Mouse (Mus musculus) stomach, embryonic 16.5 days (tissue): ENCODE results near the gene Trim31. TPM values are rescaled to one million over a fixed set of nuclear protein-coding genes. Genes with fewer than 3 reads are reported as not detected.

Experiments used
- ATAC-seq: fragments of 200-750 bp; cut with Nextera tagmentation; 2 replicates; pipeline ENCODE4 v1.8.0; 2017; ENCODE audit warnings: moderate number of reproducible peaks, moderate TSS enrichment; ENCODE audit not compliant: insufficient read depth, low FRiP score
- H3K27ac ChIP-seq: fragments of 300-500 bp; sonication (generic); 2 replicates; pipeline ENCODE4 v1.5.1; 2014; ENCODE audit warnings: low read length
- H3K27me3 ChIP-seq: fragments of 300-500 bp; sonication (generic); 2 replicates; pipeline ENCODE4 v1.6.1; 2014; ENCODE audit warnings: low read length, control low read depth, mixed read lengths; ENCODE audit not compliant: control insufficient read depth, insufficient read depth
- H3K36me3 ChIP-seq: fragments of 300-500 bp; sonication (generic); 2 replicates; pipeline ENCODE4 v1.6.1; 2014; ENCODE audit warnings: low read length; ENCODE audit not compliant: control insufficient read depth, insufficient read depth
- H3K4me1 ChIP-seq: fragments of 300-500 bp; sonication (generic); 2 replicates; pipeline ENCODE4 v1.6.1; 2014; ENCODE audit warnings: low read length, control low read depth, mixed read lengths; ENCODE audit not compliant: control insufficient read depth, insufficient read depth
- H3K4me2 ChIP-seq: fragments of 300-500 bp; sonication (generic); 2 replicates; pipeline ENCODE4 v1.6.1; 2014; ENCODE audit warnings: low read depth, low read length, mixed read lengths
- H3K4me3 ChIP-seq: fragments of 300-500 bp; sonication (generic); replicated peaks from 2 replicates; pipeline ENCODE4 v1.5.1; 2014; ENCODE audit warnings: mild to moderate bottlenecking, low read length
- H3K9ac ChIP-seq: fragments of 300-500 bp; sonication (generic); 2 replicates; pipeline ENCODE4 v1.6.1; 2014; ENCODE audit warnings: low read length
- H3K9me3 ChIP-seq: fragments of 300-500 bp; sonication (generic); replicated peaks from 2 replicates; pipeline ENCODE4 v1.6.1; 2016; ENCODE audit warnings: low read length, control low read depth; ENCODE audit not compliant: control insufficient read depth
- whole genome bisulfite sequencing: fragments of 180-500 bp; shearing (Covaris S2); extraction: QIAGEN DNeasy Blood & Tissue Kit; methylation state at CpG from one replicate; pipeline ENCODE4 v1.1.7; 2014; 5-methylcytosine and 5-hydroxymethylcytosine counted together
- polyA plus RNA-seq: library from polyadenylated mRNA; unstranded; fragments of >200 nt; fragmentation: Nextera tagmentation; extraction: Ambion mirVana; gene quantifications from 2 replicates; pipeline ENCODE4 v1.2.1, GENCODE M21; 2015

Gene Trim31
- polyA plus RNA-seq, 1 experiment from 2014 or later: 6.3 TPM

DNA sequence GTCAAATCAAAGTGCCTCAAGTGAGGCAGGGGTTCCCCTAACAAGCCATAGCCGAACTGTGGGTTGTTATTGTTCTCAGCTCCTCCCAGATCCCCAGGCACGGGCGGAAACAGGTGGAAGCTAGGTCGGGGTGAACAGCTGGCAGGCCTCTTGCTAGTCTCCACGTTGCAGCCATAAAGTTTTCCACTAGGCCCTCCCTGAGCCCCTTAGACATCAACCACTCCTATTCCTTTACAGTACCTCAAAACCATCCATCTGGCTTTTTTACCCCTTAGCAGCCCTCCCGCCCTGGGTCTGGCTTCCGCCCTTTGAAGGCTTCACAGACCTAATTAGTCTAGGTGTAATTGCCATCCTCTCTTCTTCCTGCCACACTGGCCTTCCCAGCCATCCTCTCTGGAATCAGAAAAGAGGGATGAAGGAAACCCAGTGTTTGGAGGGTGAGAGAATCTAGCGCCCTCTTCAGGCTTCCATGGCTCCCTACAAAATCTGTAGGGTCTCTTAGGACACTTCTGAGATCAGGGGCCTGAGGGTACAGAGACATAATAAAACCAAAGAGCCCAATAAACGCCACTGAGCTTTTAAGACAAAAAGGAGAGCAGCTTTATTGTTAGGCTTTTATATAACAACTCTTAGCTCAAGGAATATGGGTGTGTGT is 46.3 kb downstream of the Trim31 start:
- Histone ChIP-seq H3K4me2 (no peak overlapping the region), H3K27ac (no peak overlapping the region), H3K4me1 (peaks cover 6% of the 10 kb centered on the region; the same call in 1 of the 2 replicates), H3K4me3 (no peak overlapping the region; the same call in 1 of the 2 replicates), H3K36me3 (no peaks in the 10 kb centered on the region), H3K9ac (no peak overlapping the region), H3K27me3 (peaks cover 31% of the 10 kb centered on the region), H3K9me3 (no peaks in the 10 kb centered on the region)
- ATAC-seq: no peak
- WGBS: 23% methylated on average over 9 of the region's 9 CpGs

DNA sequence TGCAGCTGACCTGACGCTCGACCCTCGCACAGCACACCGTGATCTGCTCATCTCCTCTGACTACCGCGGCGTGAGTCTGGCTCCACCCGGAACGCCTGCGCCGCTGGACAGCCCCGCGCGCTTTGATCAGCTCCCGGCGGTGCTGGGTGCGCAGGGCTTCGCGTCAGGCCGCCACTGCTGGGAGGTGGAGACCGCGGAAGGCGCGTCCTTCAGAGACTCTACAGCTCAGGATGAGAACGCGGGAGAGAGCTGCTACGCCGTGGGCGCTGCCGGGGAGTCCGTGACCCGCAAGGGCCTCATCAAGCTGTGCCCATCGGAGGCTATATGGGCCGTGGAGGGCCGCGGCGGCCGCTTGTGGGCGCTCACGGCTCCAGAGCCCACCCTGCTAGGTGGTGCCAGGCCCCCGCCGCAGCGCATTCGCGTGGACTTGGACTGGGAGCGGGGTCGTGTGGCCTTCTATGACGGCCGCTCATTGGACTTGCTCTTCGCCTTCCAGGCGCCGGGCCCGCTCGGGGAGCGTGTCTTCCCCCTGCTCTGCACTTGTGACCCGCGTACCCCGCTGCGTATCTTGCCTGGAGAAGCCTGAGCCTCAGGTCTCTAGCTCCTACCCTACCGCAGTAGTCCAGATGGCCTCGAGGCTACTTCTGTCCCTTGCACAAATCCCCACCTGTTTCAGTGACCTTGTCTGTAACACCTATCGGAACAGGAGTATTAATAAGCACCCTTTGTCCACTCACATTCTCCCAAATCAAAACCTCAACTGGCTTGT is 49.3 kb downstream of the Trim31 start:
- Histone ChIP-seq H3K4me1 (peaks cover 10% of the 10 kb centered on the region), H3K36me3 (no peaks in the 10 kb centered on the region), H3K9ac (peak overlapping the region; percentile 77), H3K27me3 (peaks cover 17% of the 10 kb centered on the region), H3K9me3 (no peaks in the 10 kb centered on the region), H3K4me3 (peak overlapping the region; percentile 55), H3K4me2 (peak overlapping the region; percentile 96), H3K27ac (no peak overlapping the region; the same call in 1 of the 2 replicates)
- WGBS: 2% methylated on average over 62 of the region's 62 CpGs
- ATAC-seq: peak; percentile 12; the same call in 1 of the 2 replicates

DNA sequence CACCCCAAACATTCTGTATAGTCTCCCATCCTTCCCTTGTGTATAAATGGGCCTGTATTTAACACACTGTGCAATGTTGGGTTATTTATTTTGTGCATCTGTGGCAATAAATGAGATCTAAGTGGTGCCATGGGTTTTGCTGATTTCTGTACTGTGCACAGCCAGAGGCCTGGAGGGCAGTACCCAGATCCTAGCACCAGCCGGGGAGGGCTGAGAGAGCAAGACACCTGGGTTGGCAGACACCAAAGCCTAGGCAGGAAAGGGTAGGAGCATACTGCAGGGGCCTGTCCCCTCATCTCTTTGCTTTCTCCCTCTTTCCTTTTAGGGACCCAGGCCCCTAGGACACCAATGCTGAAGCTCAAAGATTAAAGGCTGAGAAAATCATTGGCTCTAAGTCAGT is 50.4 kb downstream of the Trim31 start:
- no peaks in the 10 kb centered on the region for H3K36me3 ChIP-seq
- H3K4me2 ChIP-seq: no peak overlapping the region
- no peak overlapping the region for H3K9ac ChIP-seq
- no peak overlapping the region for H3K27ac ChIP-seq
- H3K4me3 ChIP-seq: no peak overlapping the region
- WGBS: 79% methylated on average over 1 of the region's 1 CpGs
- ATAC-seq: no peak
- H3K4me1 ChIP-seq: peaks cover 10% of the 10 kb centered on the region
- no peaks in the 10 kb centered on the region for H3K9me3 ChIP-seq
- H3K27me3 ChIP-seq: peaks cover 10% of the 10 kb centered on the region

DNA sequence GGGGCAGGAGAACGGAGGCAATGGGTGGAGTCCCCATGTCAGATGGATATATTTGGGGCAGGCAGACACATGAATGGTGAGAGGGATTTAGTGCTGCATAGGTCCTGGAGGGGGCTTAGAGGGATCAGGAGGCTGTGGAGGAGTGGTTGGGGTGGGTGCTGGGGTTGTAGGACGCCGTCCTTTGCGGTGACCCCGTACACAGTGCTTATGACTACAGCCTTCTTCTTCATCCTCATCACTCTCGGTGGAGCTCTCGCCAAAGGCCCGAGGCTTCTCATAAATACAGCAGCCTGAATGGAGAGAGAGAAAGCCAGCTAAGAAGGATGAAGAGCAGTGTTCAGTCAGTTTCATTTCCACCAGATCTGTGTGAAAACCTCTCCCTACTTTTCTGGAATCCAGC is 51.3 kb downstream of the Trim31 start:
- ATAC-seq: no peak

DNA sequence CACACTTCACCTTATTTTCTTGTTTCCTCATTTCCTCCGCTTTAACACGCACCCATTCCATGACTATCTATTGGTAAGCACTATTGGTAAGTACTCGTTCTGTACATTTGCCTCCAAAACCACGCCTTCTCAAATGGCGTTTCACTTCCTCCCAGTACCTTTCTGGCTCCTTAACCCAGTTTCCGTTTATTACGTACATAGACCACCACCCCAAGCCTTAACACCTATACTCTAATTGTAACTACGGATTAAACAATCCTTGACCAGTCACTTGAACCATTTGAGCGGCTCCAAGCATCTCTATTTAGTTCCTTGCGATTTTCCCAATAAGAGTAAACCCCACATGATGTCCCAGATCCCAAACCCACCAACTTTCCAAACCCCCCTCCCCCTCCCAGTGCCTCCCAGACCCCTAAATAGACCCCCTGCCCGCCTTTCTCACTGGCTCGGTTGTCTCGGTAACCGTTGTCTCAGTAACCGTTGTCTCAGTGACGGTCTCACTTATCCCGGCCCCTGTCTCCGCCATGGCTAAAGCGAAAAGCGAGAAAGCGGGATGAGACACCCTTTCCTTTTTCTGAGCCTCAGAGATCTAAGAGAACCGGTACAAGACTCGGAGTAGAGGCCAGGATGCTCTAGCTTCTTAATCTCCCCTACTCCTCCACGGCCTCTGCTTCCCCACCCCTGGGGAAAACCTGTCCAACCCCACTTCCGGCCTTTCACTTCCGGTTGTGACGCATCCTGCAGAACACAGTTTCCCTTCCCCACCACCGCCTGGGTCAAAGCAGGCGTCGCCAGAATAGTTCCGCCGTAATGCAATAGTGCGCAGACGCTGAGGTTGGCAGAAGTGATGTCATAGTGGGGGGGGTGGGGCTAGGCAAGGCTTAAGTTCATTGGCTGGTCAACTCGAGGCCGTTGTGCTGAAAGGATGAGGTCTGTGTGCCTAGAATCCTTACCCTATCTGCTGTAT is 53.3 kb downstream of the Trim31 start, which contains the start of gene Ppp1r11:
Gene Ppp1r11, minus strand, starts transcription at position 761 of the 967 bp plus-strand sequence.
- peak within 1 kb of the TSS; percentile 71 for H3K4me3 ChIP-seq
- no peaks in the 10 kb centered on the region for H3K9me3 ChIP-seq
- H3K4me1 ChIP-seq: peaks cover 10% of the 10 kb centered on the region
- no peaks in the 10 kb centered on the region for H3K27me3 ChIP-seq
- H3K9ac ChIP-seq: peak within 1 kb of the TSS; percentile 81
- H3K36me3 ChIP-seq: no peaks in the 10 kb centered on the region
- H3K27ac ChIP-seq: peak within 1 kb of the TSS; percentile 58; the same call in 1 of the 2 replicates
- 2% methylated on average over 36 of the region's 36 CpGs for WGBS
- peak; percentile 98 for ATAC-seq
- peak within 1 kb of the TSS; percentile 63 for H3K4me2 ChIP-seq

More for the DNA sequence above, 51.3 kb downstream of the Trim31 start:
- H3K4me3 ChIP-seq: no peak overlapping the region
- H3K27me3 ChIP-seq: peaks cover 8% of the 10 kb centered on the region
- no peak overlapping the region for H3K27ac ChIP-seq
- H3K9me3 ChIP-seq: no peaks in the 10 kb centered on the region
- peaks cover 10% of the 10 kb centered on the region for H3K4me1 ChIP-seq
- WGBS: 91% methylated on average over 8 of the region's 8 CpGs
- H3K36me3 ChIP-seq: no peaks in the 10 kb centered on the region
- no peak overlapping the region for H3K9ac ChIP-seq
- H3K4me2 ChIP-seq: no peak overlapping the region

DNA sequence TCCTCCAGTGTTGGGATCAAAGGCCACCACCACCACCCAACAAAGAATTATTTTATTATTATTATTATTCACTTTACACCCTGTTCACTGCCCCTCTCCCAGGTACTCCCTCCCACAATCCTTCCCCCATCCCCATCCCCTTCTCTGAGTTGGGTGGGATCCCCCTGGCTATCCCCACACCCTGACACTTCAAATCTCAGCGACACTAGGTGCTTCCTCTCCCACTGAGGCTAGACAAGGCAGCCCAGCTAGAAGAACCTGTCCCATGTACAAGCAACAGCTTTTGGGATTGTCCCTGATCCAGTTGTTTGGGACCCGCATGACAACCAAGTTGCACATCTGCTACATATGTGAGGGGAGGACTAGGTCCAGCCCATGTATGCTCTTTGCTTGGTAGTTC is 54.7 kb downstream of the Trim31 start:
- ATAC-seq: no peak
- WGBS: 87% methylated on average over 2 of the region's 2 CpGs
- Histone ChIP-seq H3K27ac (no peak overlapping the region), H3K4me3 (no peak overlapping the region), H3K27me3 (no peaks in the 10 kb centered on the region), H3K9me3 (no peaks in the 10 kb centered on the region), H3K4me2 (no peak overlapping the region), H3K9ac (no peak overlapping the region), H3K36me3 (no peaks in the 10 kb centered on the region), H3K4me1 (peaks cover 9% of the 10 kb centered on the region)

DNA sequence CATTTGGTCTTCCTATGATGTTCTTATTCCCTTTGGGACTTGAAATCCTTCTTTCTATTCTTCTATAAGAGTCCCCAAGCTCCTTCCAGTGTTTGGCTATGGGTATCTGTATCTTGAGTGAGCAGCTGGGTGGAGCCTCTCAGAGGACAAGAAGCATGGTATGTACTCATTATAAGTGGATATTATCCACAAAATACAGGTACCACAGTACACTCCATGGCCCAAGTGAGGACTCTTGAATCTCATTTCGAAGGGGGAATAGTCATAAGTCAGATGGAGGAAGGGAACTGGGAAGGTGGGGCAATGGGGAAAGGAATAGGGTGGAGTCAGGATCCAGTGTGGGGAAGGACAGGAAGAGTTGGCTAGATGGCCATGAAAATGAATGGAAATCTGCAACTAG is 55.1 kb downstream of the Trim31 start:
- no peaks in the 10 kb centered on the region for H3K36me3 ChIP-seq
- no peaks in the 10 kb centered on the region for H3K9me3 ChIP-seq
- H3K4me2 ChIP-seq: no peak overlapping the region
- 86% methylated on average over 1 of the region's 1 CpGs for WGBS
- ATAC-seq: no peak
- H3K4me1 ChIP-seq: peaks cover 8% of the 10 kb centered on the region
- H3K27me3 ChIP-seq: no peaks in the 10 kb centered on the region
- H3K9ac ChIP-seq: no peak overlapping the region
- no peak overlapping the region for H3K4me3 ChIP-seq
- H3K27ac ChIP-seq: no peak overlapping the region

DNA sequence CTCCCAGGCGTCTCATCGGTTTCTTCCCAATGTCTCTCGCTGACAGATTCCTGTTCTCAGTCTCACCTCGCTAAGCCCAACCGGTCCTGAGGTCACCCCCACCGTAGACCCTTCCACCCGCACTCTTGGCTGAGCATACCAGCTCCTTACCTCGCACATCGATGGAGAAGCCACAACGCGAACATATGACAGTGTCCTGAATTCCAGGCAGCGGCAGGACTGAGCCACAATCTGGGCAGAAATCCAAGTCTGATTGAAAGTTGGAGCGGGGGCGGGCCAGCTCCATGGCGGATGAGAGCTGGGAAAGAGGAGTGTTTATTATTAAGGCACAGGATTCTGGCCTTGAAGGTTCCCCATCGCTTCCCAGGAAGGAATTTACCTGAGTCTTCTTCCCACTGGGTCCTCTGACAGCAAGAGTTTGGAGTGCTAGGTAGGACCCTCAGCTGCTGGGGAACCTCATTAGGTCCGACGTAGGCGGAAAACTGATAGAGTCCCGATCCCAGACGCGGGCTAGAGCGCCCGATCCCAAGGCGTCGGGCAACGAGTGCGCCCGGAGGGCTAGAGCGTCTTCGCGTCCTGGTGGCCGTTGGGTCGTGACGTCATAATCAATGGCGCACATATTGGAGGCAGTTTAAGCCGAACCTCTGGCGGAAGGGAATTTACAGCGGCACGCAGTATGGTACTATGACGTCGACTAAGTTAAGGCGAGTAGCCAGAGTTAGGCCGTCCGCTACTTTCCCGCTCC is 60.3 kb downstream of the Trim31 start, which contains the start of the genes Znrd1 and Znrd1as:
Gene Znrd1, minus strand, starts transcription at position 561 of the 745 bp plus-strand sequence.
Gene Znrd1as, plus strand, starts transcription at position 594 of the 745 bp plus-strand sequence.
- WGBS: under 1% methylated on average over 46 of the region's 46 CpGs
- no peaks in the 10 kb centered on the region for H3K27me3 ChIP-seq
- H3K9me3 ChIP-seq: no peaks in the 10 kb centered on the region
- no peaks in the 10 kb centered on the region for H3K36me3 ChIP-seq
- peak within 1 kb of the TSS; percentile 73 for H3K4me3 ChIP-seq
- H3K27ac ChIP-seq: peak within 1 kb of the TSS; percentile 87
- H3K4me1 ChIP-seq: peaks cover 11% of the 10 kb centered on the region
- H3K4me2 ChIP-seq: peak within 1 kb of the TSS; percentile 90
- peak within 1 kb of the TSS; percentile 88 for H3K9ac ChIP-seq
- peak; percentile 99 for ATAC-seq
